Mouse (Mus musculus) heart, adult 2 months (tissue): ENCODE measurements around the gene Arhgap29. TPM values are rescaled to one million over a fixed set of nuclear protein-coding genes. Genes with fewer than 3 reads are reported as not detected.

Source experiments
- DNase-seq, 2 experiments: peaks; one replicate each; pipeline ENCODE4 v3.0.0; 2021
- H3K27ac ChIP-seq: fragments of 200-600 bp; 2 replicates; pipeline ENCODE4 v1.8.1; 2022
- H3K27me3 ChIP-seq: fragments of 200-500 bp; 2 replicates; pipeline ENCODE4 v1.6.1; 2012; ENCODE audit warnings: mild to moderate bottlenecking, low read length, inconsistent platforms, mixed read lengths; ENCODE audit not compliant: control insufficient read depth, insufficient read depth
- H3K36me3 ChIP-seq: fragments of 200-500 bp; 2 replicates; pipeline ENCODE4 v1.6.1; 2012; ENCODE audit warnings: low read length, inconsistent platforms; ENCODE audit not compliant: control insufficient read depth, insufficient read depth
- H3K4me1 ChIP-seq: fragments of 200-500 bp; 2 replicates; pipeline ENCODE4 v1.6.1; 2011; ENCODE audit warnings: low read length; ENCODE audit not compliant: control insufficient read depth, insufficient read depth
- H3K4me3 ChIP-seq: fragments of 200-600 bp; 2 replicates; pipeline ENCODE4 v1.8.1; 2022
- H3K79me2 ChIP-seq: fragments of 200-500 bp; replicated peaks from 2 replicates; pipeline ENCODE4 v1.6.1; 2012; ENCODE audit warnings: mild to moderate bottlenecking, inconsistent platforms, low read length, moderate library complexity, mixed read lengths; ENCODE audit not compliant: control insufficient read depth, insufficient read depth
- H3K9ac ChIP-seq: fragments of 200-500 bp; 2 replicates; pipeline ENCODE4 v1.6.1; 2012; ENCODE audit warnings: low read depth, mild to moderate bottlenecking, control low read depth, inconsistent platforms, low read length, mixed read lengths
- CTCF ChIP-seq: fragments of 200-600 bp; IDR thresholded peaks from 2 replicates; pipeline ENCODE4 v1.8.1; 2022; ENCODE audit warnings: antibody characterized with exemption, mild to moderate bottlenecking, moderate library complexity
- EP300 ChIP-seq: fragments of 200-500 bp; IDR thresholded peaks from 2 replicates; pipeline ENCODE4 v1.6.1; 2011; ENCODE audit warnings: low read depth, low read length, control low read depth; ENCODE audit not compliant: insufficient read depth
- POLR2A ChIP-seq: fragments of 200-500 bp; IDR thresholded peaks from 2 replicates; pipeline ENCODE4 v1.6.1; 2011; ENCODE audit warnings: mild to moderate bottlenecking, low read depth, low read length, control low read depth; ENCODE audit not compliant: insufficient read depth
- WGBS: fragments of 180-500 bp; shearing (Covaris S2); methylation state at CpG from one replicate; pipeline ENCODE4 v1.1.7; 2018; 5-methylcytosine and 5-hydroxymethylcytosine counted together
- intact Hi-C: fragments of 180-260 bp; cut with DNase I; formaldehyde crosslinking; loops from one replicate; pipeline ENCODE4 v1.15.1; 2025
- polyA plus RNA-seq: library from polyadenylated mRNA; depleted of rRNA; stranded (reverse); fragments of >200 nt; gene quantifications from 2 replicates; pipeline ENCODE4 v1.2.3, GENCODE M21; 2012
- total RNA-seq, 2 experiments: library from RNA; stranded (reverse); gene quantifications; 2 replicates each; pipeline ENCODE4 v1.2.3; 2021

The Arhgap29 gene
- total and polyA plus RNA-seq, 3 experiments = 30.7 to 41.2 (median 38.6) TPM

- Histone ChIP-seq H3K9ac (no peak overlapping the region), H3K79me2 (no peaks in the 10 kb centered on the region), H3K4me1 (peaks cover 13% of the 10 kb centered on the region), H3K27ac (peak overlapping the region; percentile 29), H3K4me3 (no peak overlapping the region), H3K27me3 (no peaks in the 10 kb centered on the region), H3K36me3 (peaks cover 14% of the 10 kb centered on the region)
- WGBS = 29% methylated on average over 3 of the region's 3 CpGs
- peak in 1 of 2 experiments; percentile 39 for DNase-seq
- intact Hi-C loops = no loop called here
- no peak for TF ChIP-seq CTCF
- no peak for TF ChIP-seq POLR2A
- TF ChIP-seq EP300 = no peak
Measured at GRCm38 (mm10) chr3:121909155-121909554, 43.2 kb upstream of the Arhgap29 start.

GRCm38 (mm10) chr3:121913476-121913875, 38.9 kb upstream of the Arhgap29 start:
- TF ChIP-seq CTCF (no peak), EP300 (no peak), POLR2A (no peak)
- WGBS = 68% methylated on average over 5 of the region's 5 CpGs
- Histone ChIP-seq H3K9ac (no peak overlapping the region), H3K4me3 (no peak overlapping the region), H3K27me3 (no peaks in the 10 kb centered on the region), H3K4me1 (peaks cover 15% of the 10 kb centered on the region), H3K36me3 (peaks cover 16% of the 10 kb centered on the region), H3K79me2 (no peaks in the 10 kb centered on the region), H3K27ac (peak overlapping the region; percentile 94)
- intact Hi-C loops = no loop called here
- no peak for DNase-seq

GRCm38 (mm10) chr3:121914459-121915185, 37.7 kb upstream of the Arhgap29 start:
- H3K9ac ChIP-seq = peak overlapping the region; percentile 50; the same call in 1 of the 2 replicates
- WGBS = 32% methylated on average over 13 of the region's 13 CpGs
- no peak overlapping the region; the same call in 1 of the 2 replicates for H3K4me3 ChIP-seq
- peak; percentile 72 for TF ChIP-seq EP300
- peak; percentile 63 for TF ChIP-seq POLR2A
- TF ChIP-seq CTCF = no peak
- no peaks in the 10 kb centered on the region for H3K27me3 ChIP-seq
- H3K4me1 ChIP-seq = peaks cover 12% of the 10 kb centered on the region
- intact Hi-C loops = loop anchor here (1.0 to 2.0 kb wide), 4 partner anchors 14 to 208 kb away; no protein-coding TSS in a partner anchor
- DNase-seq = peak; percentile 67 to 81
- peaks cover 12% of the 10 kb centered on the region for H3K36me3 ChIP-seq
- H3K79me2 ChIP-seq = no peaks in the 10 kb centered on the region
- H3K27ac ChIP-seq = peak overlapping the region; percentile 94

DNA sequence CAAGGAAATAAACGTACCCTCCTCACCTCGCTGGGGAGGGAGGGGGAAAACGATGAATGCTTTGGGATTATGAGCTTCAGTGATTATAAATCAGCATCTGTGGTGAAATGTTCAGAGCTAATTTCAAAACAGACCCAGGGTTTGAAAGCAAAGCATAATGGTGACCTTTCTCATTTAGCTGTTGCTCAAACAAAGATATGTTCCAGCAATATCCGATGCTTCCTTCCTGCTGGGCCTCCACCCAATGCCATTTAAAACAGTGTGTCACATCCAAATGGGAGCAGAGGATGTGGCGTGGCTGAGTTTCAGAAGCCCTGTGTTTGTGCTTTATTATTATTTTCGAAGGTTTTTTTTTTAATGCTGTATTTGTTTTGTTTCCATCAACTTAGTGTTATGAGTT, 37.1 kb upstream of the Arhgap29 start:
- 44% methylated on average over 6 of the region's 6 CpGs for WGBS
- Histone ChIP-seq H3K9ac (peak overlapping the region; percentile 50; the same call in 1 of the 2 replicates), H3K4me3 (no peak overlapping the region; the same call in 1 of the 2 replicates), H3K4me1 (peaks cover 12% of the 10 kb centered on the region), H3K36me3 (peaks cover 12% of the 10 kb centered on the region), H3K79me2 (no peaks in the 10 kb centered on the region), H3K27me3 (no peaks in the 10 kb centered on the region), H3K27ac (peak overlapping the region; percentile 94)
- peak; percentile 45 to 77 for DNase-seq
- intact Hi-C loops = loop anchor here (1.0 to 2.0 kb wide), 3 partner anchors 24 to 207 kb away; no protein-coding TSS in a partner anchor
- TF ChIP-seq EP300 (peak; percentile 79), CTCF (no peak), POLR2A (peak; percentile 60; the same call in 1 of the 2 replicates)

DNA sequence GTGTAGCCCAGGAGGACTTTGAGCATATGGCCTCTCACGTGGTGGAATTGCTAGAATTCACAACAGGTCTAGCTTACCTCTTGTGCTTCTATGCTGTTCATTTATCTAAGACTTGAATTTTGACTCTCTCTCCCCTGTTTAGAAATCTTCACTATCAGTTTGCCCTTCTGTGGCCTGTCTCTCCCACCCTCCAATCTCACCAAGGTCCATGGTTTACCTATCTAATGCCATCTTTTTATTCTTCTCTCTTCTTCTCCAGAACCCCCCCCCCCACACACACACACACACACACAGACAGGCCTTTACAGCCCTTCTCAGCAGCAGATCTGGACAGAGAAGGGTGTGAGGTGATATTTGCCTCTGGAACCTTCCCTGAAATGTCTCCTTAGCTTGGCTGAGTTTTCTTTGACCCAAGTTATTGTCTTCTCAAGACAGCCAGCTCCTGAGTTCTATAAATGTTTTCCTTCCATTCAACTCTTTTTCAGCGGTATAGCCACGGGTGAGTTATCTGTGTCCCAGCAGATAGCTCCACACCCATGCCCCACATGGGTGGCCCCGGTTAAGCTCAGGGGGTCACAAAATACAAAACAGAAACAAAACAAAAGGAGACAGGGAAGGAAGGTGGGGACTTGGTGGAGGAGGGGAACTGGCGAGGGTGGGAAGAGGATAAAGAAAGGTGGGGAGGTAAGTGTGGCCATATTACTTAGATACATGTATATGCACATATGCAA, 35.4 kb upstream of the Arhgap29 start:
- H3K27me3 ChIP-seq = no peaks in the 10 kb centered on the region
- H3K36me3 ChIP-seq = peaks cover 11% of the 10 kb centered on the region
- no peaks in the 10 kb centered on the region for H3K79me2 ChIP-seq
- no peak overlapping the region for H3K4me3 ChIP-seq
- no peak for DNase-seq
- WGBS = 60% methylated on average over 5 of the region's 5 CpGs
- H3K27ac ChIP-seq = peak overlapping the region; percentile 94
- H3K4me1 ChIP-seq = peaks cover 9% of the 10 kb centered on the region
- intact Hi-C loops = no loop called here
- TF ChIP-seq CTCF (no peak), EP300 (no peak), POLR2A (no peak)
- no peak overlapping the region for H3K9ac ChIP-seq

- Histone ChIP-seq H3K79me2 (no peaks in the 10 kb centered on the region), H3K36me3 (peaks cover 7% of the 10 kb centered on the region), H3K27me3 (no peaks in the 10 kb centered on the region), H3K4me3 (no peak overlapping the region), H3K4me1 (peaks cover 7% of the 10 kb centered on the region), H3K9ac (no peak overlapping the region), H3K27ac (peak overlapping the region; percentile 94; the same call in 1 of the 2 replicates)
- DNase-seq = no peak
- WGBS = 57% methylated on average over 7 of the region's 7 CpGs
- no peak for TF ChIP-seq EP300
- TF ChIP-seq POLR2A = no peak
- intact Hi-C loops = no loop called here
Measured at GRCm38 (mm10) chr3:121917658-121918057, 34.7 kb upstream of the Arhgap29 start.
